Mouse (Mus musculus) intestine, embryonic 15.5 days (tissue): ENCODE data around the gene She. TPM values are rescaled to one million over a fixed set of nuclear protein-coding genes. Genes with fewer than 3 reads are reported as not detected.
A peak's percentile ranks its signal among the peaks of the same experiment; 100 is the strongest.

ENCODE experiments used
- ATAC-seq: fragments of 200-750 bp; cut with Nextera tagmentation; 2 replicates; pipeline ENCODE4 v1.8.0; 2017; ENCODE audit warnings: moderate TSS enrichment, moderate library complexity
- H3K27ac ChIP-seq: fragments of 300-500 bp; sonication (generic); 2 replicates; pipeline ENCODE4 v1.5.1; 2015; ENCODE audit warnings: mild to moderate bottlenecking, inconsistent platforms
- H3K27me3 ChIP-seq: fragments of 300-500 bp; sonication (generic); replicated peaks from 2 replicates; pipeline ENCODE4 v1.6.1; 2015; ENCODE audit warnings: inconsistent platforms
- H3K36me3 ChIP-seq: fragments of 300-500 bp; sonication (generic); 2 replicates; pipeline ENCODE4 v1.6.1; 2015; ENCODE audit warnings: inconsistent platforms
- H3K4me1 ChIP-seq: fragments of 300-500 bp; sonication (generic); replicated peaks from 2 replicates; pipeline ENCODE4 v1.6.1; 2015; ENCODE audit warnings: inconsistent platforms
- H3K4me2 ChIP-seq: fragments of 300-500 bp; sonication (generic); replicated peaks from 2 replicates; pipeline ENCODE4 v1.6.1; 2015; ENCODE audit warnings: mild to moderate bottlenecking, inconsistent platforms
- H3K4me3 ChIP-seq: fragments of 300-500 bp; sonication (generic); replicated peaks from 2 replicates; pipeline ENCODE4 v1.5.1; 2015; ENCODE audit warnings: inconsistent platforms
- H3K9ac ChIP-seq: fragments of 300-500 bp; sonication (generic); 2 replicates; pipeline ENCODE4 v1.6.1; 2015; ENCODE audit warnings: inconsistent platforms
- H3K9me3 ChIP-seq: fragments of 300-500 bp; sonication (generic); 2 replicates; pipeline ENCODE4 v1.6.1; 2016; ENCODE audit warnings: inconsistent platforms
- WGBS: fragments of 180-500 bp; shearing (Covaris S2); methylation state at CpG from one replicate; pipeline ENCODE4 v1.1.7; 2015; 5-methylcytosine and 5-hydroxymethylcytosine counted together
- polyA plus RNA-seq: library from polyadenylated mRNA; unstranded; fragments of >200 nt; fragmentation: Nextera tagmentation; extraction: Ambion mirVana; gene quantifications from 2 replicates; pipeline ENCODE4 v1.2.1, GENCODE M21; 2015

The She gene
- polyA plus RNA-seq, 1 experiment from 2014 or later = 3.8 TPM

DNA sequence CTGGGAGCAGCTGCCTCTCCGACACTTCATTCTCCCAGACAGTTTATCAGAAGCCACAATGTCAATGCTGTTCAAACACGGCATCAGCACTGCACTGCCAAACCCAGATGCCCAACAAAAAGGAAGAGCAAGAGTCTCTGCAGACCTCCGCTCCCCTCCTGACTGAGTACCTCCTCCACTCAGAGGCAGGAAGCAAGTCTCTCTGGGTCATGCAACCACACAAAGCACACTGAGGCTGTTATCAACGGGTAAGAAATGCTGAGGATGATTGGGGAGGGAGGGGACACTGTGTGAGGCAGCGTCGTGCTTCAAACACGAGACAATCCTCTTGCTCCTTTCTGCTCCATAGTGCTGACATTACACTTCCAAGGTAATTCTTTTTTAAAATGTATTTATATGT is 11.3 kb upstream of the She start:
- Histone ChIP-seq H3K27ac (no peak overlapping the region), H3K27me3 (no peaks in the 10 kb centered on the region; the same call in 1 of the 2 replicates), H3K4me3 (no peak overlapping the region), H3K9me3 (no peaks in the 10 kb centered on the region), H3K4me2 (no peak overlapping the region), H3K9ac (no peak overlapping the region), H3K36me3 (no peaks in the 10 kb centered on the region), H3K4me1 (no peaks in the 10 kb centered on the region)
- 60% methylated on average over 7 of the region's 7 CpGs for WGBS
- ATAC-seq = no peak

DNA sequence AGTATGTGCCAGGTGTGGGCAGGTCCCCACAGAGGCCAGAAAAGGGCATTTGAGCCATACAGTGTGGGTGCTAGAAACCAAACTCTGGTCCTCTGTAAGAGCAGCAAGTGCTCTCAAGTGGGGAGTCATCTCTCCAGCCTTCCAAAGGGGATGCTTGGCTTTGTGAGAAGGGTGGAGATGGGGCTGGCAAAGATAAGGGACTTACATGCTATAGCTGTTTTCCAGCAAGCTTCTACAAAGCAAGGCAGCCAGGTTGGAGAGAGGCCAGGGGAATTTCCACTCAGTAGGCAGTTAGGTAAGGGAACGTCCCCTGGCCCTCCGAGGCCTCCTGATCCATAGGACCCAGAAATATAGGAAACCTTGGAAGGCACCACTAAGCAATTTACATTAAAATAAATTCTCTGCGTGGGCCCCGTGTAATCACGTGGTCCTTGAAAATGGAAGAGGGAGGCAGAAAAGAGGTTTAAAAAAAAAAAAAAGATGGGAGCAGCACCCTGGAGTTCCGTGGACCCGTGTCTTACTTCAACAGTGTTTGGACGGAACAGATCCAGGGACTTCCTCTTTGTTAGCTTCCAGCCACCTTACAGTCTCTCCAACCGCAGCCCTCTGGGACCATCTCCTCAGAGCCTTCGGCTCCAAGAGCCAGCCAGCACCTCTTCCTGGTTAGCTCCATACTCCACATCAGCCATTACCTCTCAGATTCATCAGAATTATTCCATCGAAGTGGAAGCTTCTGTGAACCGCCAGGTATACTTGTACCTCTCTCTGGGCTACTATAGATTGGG is 10.7 kb upstream of the She start:
- Histone ChIP-seq H3K4me1 (no peaks in the 10 kb centered on the region), H3K4me2 (no peak overlapping the region), H3K36me3 (no peaks in the 10 kb centered on the region), H3K27ac (no peak overlapping the region), H3K4me3 (no peak overlapping the region), H3K27me3 (no peaks in the 10 kb centered on the region; the same call in 1 of the 2 replicates), H3K9ac (no peak overlapping the region), H3K9me3 (no peaks in the 10 kb centered on the region)
- no peak for ATAC-seq
- 84% methylated on average over 12 of the region's 12 CpGs for WGBS

DNA sequence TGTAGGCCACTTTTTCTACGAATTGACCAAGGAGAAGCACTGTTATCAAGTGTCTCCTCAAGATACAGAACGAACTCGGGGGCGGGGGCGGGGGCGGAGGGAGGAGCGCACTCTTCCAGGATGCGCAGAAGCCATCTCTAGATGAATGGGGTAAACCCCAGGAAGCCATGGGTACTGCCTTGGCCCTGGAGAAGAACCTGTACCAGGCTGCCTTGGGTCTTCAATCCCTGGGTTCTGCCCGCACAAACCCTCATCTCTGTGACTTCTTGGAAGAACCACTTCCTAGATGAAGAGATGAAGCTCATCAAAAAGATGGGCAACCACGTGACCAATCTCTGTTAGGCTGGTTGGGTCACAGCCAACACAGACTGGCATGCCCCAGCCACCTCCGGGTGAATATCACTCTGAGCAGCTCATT is 10.1 kb upstream of the She start:
- Histone ChIP-seq H3K9ac (no peak overlapping the region), H3K36me3 (no peaks in the 10 kb centered on the region), H3K4me1 (no peaks in the 10 kb centered on the region), H3K9me3 (no peaks in the 10 kb centered on the region), H3K4me2 (no peak overlapping the region), H3K4me3 (no peak overlapping the region), H3K27ac (no peak overlapping the region), H3K27me3 (no peaks in the 10 kb centered on the region; the same call in 1 of the 2 replicates)
- 84% methylated on average over 11 of the region's 11 CpGs for WGBS
- ATAC-seq = no peak

DNA sequence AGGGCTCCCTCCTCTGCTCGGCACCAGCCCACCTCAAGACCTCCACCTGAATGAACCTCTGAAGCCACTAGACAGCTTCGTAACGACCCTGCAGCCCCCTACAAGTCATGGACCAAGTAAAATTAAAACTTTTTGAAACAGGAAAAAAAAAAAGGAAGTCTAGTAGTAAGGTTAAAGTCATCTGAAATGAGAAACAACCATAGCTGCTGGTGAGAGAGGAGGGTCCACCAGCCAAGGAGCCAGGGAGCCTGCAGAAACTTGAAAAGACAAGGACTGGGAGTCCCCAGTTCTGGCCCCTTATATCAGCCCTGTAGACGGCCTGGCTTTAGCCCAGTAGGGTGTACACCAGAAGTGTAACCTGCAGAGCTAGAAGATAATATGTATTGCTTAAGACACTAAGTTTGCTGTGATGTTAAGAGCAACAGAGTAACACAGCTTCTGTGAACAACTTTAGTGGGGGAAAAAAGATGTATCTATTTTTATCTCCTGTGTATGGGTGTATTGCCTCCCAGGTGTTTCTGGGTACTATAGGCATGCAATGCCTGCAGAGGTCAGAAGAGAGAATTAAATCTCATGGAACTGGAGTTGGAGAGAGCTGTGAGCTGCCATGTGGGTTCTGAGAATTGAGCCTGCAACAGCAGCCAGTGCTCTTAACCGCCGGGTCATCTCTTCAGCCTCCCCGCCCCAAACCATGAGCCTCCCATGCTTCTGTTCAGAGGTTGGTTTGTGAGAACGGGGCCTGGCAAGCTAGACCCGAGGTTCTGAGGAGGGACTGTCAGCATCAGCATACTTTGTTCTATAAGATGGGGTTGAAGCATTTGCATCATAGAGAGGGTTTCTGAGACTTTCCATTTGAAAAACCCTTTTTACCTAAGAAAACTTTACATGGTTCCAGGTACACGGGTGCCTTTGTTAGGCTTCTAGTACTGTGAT is 9.4 kb upstream of the She start:
- H3K27me3 ChIP-seq = no peaks in the 10 kb centered on the region; the same call in 1 of the 2 replicates
- H3K27ac ChIP-seq = no peak overlapping the region
- no peaks in the 10 kb centered on the region for H3K4me1 ChIP-seq
- no peak overlapping the region for H3K9ac ChIP-seq
- H3K4me2 ChIP-seq = no peak overlapping the region
- WGBS = 75% methylated on average over 10 of the region's 10 CpGs
- H3K4me3 ChIP-seq = no peak overlapping the region
- H3K9me3 ChIP-seq = no peaks in the 10 kb centered on the region
- H3K36me3 ChIP-seq = no peaks in the 10 kb centered on the region
- ATAC-seq = no peak

DNA sequence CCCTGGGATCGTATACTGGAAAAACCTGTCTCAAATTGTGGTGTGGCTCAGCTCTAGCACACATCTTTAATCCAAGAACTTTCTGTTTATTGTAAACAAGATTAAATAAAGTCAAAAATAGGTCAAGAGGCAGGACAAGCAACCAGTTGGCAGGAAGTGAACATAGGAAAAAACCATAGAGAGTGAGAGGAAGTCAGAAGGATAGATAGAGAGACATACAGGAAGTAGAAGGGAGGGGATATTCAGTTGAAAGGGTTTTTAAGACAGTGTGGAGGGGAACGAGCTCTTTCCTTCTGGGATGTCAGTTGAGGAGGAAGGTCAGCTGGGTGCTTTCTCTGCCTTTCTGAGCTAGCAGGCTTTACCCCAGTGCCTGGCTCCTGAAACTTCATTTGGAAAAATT is 7.6 kb upstream of the She start:
- H3K27me3 ChIP-seq = peaks cover 4% of the 10 kb centered on the region
- 53% methylated on average over 2 of the region's 2 CpGs for WGBS

DNA sequence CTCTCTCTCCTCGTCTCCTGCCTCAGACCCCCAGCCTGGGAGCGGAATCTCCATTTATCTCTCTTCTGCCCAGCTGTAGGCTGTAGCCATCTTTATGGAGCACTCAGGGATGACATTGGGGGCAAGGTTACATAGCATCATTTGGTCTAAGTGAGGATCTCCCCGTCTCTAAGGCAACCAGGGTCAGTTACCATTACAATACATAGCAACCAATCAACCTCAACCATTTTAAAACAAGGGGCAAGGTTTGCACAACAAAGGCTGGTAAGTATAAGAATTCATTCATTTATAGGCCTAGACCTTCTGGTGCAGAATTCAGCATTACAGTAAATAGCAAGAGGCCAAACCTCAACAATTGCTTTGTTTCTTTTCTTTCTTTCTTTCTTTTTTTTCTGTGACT is 4.9 kb upstream of the She start:
- H3K9me3 ChIP-seq = no peaks in the 10 kb centered on the region
- H3K27ac ChIP-seq = no peak overlapping the region
- H3K4me3 ChIP-seq = no peak overlapping the region
- H3K4me1 ChIP-seq = peaks cover 6% of the 10 kb centered on the region
- no peak overlapping the region for H3K9ac ChIP-seq
- peaks cover 26% of the 10 kb centered on the region for H3K27me3 ChIP-seq
- H3K36me3 ChIP-seq = no peaks in the 10 kb centered on the region
- 72% methylated on average over 3 of the region's 3 CpGs for WGBS
- no peak for ATAC-seq
- no peak overlapping the region for H3K4me2 ChIP-seq

More for the DNA sequence above, 7.6 kb upstream of the She start:
- no peak overlapping the region for H3K4me3 ChIP-seq
- no peak overlapping the region for H3K9ac ChIP-seq
- H3K4me1 ChIP-seq = no peaks in the 10 kb centered on the region
- H3K27ac ChIP-seq = no peak overlapping the region
- ATAC-seq = no peak
- no peaks in the 10 kb centered on the region for H3K36me3 ChIP-seq
- no peak overlapping the region for H3K4me2 ChIP-seq
- H3K9me3 ChIP-seq = no peaks in the 10 kb centered on the region

DNA sequence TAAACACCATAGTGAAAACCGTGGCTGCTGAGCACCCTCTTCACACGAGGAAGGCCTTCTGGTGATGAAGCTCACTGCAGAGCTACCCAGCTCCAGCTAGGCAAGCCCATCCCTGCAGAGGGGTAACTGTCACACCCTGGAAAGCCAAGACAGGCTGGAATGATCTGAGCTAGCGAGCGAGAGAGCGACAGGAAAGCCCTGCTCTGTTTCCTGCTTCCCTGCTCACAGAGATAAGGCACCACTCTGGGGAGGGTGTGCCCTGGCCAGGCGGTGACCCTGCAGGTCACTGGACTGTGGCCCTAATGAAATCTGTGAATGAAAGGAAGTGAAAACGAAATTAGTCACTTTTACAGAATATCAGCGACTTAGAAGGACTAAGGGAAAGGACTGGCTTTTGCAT is 4.2 kb downstream of the She start:
- no peaks in the 10 kb centered on the region for H3K36me3 ChIP-seq
- no peak overlapping the region for H3K27ac ChIP-seq
- H3K9me3 ChIP-seq = no peaks in the 10 kb centered on the region
- no peak overlapping the region for H3K9ac ChIP-seq
- H3K27me3 ChIP-seq = peaks cover 38% of the 10 kb centered on the region
- WGBS = 28% methylated on average over 8 of the region's 8 CpGs
- 0 out of 2 replicates have a peak overlapping the region, but pooled peaks have one; percentile 11 for H3K4me2 ChIP-seq
- peak; percentile 63 for ATAC-seq
- H3K4me1 ChIP-seq = peaks cover 11% of the 10 kb centered on the region
- H3K4me3 ChIP-seq = no peak overlapping the region

DNA sequence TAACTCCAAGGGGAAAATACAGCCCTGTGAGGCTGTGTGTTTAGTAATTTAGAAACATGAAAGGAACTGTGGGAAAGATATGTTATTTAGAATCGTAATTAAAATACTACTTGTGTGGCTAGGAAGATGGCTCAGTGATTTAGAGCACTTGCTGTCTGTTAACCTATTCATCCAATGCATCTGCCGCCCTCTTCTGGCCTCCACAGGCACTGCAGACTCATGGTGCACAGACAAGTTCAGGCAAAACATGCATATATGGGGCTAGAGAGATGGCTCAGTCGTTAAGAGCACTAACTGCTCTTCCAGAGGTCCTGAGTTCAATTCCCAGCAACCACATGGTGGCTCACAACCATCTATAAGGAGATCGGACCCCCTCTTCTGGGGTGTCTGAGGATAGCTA is 11.1 kb downstream of the She start:
- Histone ChIP-seq H3K36me3 (no peaks in the 10 kb centered on the region), H3K4me2 (no peak overlapping the region), H3K4me3 (no peak overlapping the region), H3K4me1 (0 out of 2 replicates have a peak, but pooled peaks cover 3% of the 10 kb centered on the region), H3K9me3 (no peaks in the 10 kb centered on the region), H3K27ac (no peak overlapping the region), H3K9ac (no peak overlapping the region), H3K27me3 (no peaks in the 10 kb centered on the region)
- no peak for ATAC-seq
- 72% methylated on average over 4 of the region's 4 CpGs for WGBS

DNA sequence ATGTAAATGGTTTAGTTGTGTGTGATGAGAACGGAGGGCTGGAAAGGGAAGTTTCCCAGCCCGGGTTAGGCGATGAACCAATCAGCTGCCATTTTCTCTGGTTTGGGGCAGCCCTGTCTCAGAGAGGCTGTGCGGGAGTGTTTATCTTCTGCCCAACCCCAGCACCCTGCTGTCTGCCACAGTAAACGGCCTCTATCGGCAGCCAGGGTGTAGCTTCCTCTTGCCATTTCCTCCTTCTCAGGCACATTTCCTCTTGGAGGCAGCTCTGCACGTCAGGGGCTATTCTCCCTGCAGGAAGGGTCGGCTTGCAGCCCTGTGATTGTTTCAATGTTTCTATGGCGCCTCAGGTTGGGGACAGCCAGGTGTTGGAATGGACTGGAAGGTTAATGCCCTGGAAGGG is 12.0 kb downstream of the She start:
- WGBS = 42% methylated on average over 9 of the region's 9 CpGs
- H3K27me3 ChIP-seq = no peaks in the 10 kb centered on the region
- no peaks in the 10 kb centered on the region for H3K36me3 ChIP-seq
- 0 out of 2 replicates have a peak, but pooled peaks cover 3% of the 10 kb centered on the region for H3K4me1 ChIP-seq
- no peak for ATAC-seq
- H3K9ac ChIP-seq = no peak overlapping the region
- no peak overlapping the region for H3K4me3 ChIP-seq
- H3K27ac ChIP-seq = no peak overlapping the region
- H3K4me2 ChIP-seq = no peak overlapping the region
- H3K9me3 ChIP-seq = no peaks in the 10 kb centered on the region

DNA sequence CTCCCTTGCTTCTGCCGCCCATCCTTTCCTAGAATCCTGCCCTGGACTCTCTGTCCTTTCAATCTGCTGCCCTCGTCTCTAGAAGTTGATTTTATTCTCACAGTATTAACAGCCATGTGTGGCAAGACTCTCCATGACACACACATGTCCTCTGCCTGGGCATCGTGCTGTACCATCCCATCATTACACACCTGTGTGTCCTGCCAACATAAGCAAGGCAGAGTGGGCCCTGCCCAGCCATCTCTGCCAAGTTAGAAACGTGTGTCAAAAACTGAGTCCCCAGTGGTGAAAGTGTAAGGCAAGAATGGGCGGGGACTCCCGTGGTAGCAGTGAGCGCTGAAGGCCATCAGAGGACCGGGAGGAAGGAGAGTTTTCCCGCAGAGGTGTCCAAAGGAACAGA is 14.6 kb downstream of the She start:
- ATAC-seq = no peak
- H3K9me3 ChIP-seq = no peaks in the 10 kb centered on the region
- H3K36me3 ChIP-seq = no peaks in the 10 kb centered on the region
- 76% methylated on average over 9 of the region's 9 CpGs for WGBS
- H3K27me3 ChIP-seq = no peaks in the 10 kb centered on the region
- no peak overlapping the region for H3K27ac ChIP-seq
- 0 out of 2 replicates have a peak, but pooled peaks cover 3% of the 10 kb centered on the region for H3K4me1 ChIP-seq
- H3K4me3 ChIP-seq = no peak overlapping the region
- no peak overlapping the region for H3K9ac ChIP-seq
- H3K4me2 ChIP-seq = no peak overlapping the region

DNA sequence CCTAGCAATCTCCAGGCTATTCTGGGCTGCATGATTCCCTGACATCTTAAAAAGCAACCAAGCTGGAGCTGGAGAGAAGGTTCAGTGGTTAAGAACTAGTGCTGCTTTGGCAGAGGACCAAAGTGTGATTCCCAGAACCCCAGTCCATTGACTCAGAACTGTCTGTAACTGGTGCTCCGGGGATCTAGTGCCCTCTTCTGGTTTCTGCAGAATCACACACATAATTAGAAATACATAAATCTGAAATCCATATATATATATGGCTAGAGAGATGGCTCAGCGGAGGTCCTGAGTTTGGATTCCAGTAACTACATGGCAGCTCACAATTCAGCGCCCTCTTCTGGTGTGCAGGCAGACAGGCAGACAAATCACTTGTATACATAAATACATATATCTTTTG is 16.0 kb downstream of the She start:
- Histone ChIP-seq H3K4me3 (no peak overlapping the region), H3K9ac (no peak overlapping the region), H3K36me3 (no peaks in the 10 kb centered on the region), H3K4me2 (no peak overlapping the region), H3K4me1 (0 out of 2 replicates have a peak, but pooled peaks cover 3% of the 10 kb centered on the region), H3K27me3 (no peaks in the 10 kb centered on the region), H3K9me3 (no peaks in the 10 kb centered on the region), H3K27ac (0 out of 2 replicates have a peak overlapping the region, but pooled peaks have one; percentile 3)
- 75% methylated on average over 3 of the region's 3 CpGs for WGBS
- no peak for ATAC-seq

DNA sequence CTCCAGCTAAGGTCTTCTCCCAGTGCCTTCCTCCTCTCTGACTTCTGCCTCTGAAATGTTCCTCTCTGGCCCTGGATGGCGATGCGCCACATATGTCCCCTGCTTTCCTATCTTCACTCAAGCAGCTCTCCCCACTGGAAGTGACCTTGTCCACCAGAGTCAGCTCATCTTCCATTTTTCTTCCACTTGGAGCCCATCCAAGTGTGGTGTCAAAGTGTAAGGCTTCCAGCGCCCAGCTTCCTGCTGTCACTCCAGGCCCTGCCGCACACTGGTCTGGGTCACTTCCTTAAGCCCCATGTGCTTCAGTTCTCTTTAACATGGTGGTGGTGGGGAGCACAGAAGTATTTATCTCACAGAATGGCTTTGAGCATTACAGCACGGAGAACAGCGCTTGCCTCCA is 16.4 kb downstream of the She start:
- no peak for ATAC-seq
- H3K4me1 ChIP-seq = 0 out of 2 replicates have a peak, but pooled peaks cover 3% of the 10 kb centered on the region
- no peaks in the 10 kb centered on the region for H3K9me3 ChIP-seq
- 0 out of 2 replicates have a peak overlapping the region, but pooled peaks have one; percentile 3 for H3K27ac ChIP-seq
- WGBS = 61% methylated on average over 6 of the region's 6 CpGs
- no peak overlapping the region for H3K4me3 ChIP-seq
- no peaks in the 10 kb centered on the region for H3K27me3 ChIP-seq
- H3K36me3 ChIP-seq = no peaks in the 10 kb centered on the region
- no peak overlapping the region for H3K9ac ChIP-seq
- no peak overlapping the region for H3K4me2 ChIP-seq
